Mouse (Mus musculus) NIH3T3 (cell line): ENCODE data around the gene Snn.

ENCODE experiments used
- DNase-seq: peaks from one replicate; pipeline ENCODE4 v3.0.0-alpha.2; 2012; ENCODE audit warnings: low read depth

The Snn gene

DNA sequence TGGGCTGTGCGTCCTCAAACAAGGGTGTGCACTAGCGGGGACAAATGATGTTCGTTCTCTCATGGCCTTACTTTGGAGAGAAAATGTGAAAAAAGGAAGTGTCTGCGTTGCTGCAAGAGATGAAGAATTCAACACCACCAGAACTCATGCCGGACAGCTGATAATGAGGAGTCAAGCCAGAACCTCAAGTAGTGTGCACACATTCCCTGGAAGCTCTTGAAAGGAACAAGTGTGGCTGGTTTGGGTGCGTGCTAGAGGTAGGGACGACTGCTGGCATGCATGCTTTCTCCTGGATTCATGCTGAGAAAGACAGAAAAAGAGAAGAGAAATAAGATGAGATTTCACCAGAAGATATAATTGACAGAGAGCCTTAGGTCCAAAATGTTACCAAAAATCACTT is 13.6 kb upstream of the Snn start:
- no peak for DNase-seq

DNA sequence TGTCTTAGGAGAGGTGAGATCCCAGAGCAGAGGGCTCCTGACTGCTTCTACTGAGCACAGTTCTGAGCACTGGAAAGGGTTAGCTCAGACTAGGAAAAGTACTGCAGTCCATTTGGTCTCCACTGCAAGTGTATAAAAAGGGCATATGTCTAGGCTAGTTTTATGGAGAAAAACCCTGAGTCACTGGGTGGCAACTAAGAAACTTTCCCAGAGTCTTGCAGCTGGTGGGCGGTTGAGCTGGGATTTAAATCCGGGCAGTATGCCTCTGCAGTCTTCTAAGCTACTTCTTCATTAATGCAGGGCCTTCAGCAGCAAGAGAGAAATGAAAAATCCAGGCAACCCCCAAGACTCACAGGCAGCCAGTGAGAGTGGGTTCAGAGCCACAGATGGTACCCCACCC is 10.5 kb upstream of the Snn start:
- peak; percentile 38 for DNase-seq

DNA sequence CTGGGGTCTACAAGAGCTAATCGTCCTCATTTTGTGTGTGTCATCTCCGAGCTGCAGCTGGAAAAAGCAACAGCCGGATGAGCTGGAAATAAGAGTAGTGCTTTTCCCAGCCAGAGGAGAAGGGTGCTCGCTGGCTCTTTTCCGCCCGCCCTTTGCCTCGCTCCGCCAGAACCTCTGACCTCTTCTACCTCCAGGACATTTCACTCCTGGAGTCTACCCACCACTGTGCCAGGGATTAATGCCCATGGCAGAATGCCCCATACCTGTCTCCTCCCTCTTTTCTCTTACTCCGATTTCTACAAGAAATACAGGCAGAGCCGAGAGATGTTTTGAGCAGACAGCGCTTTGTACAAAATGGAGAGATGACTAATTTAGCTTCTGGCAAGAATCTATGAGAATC is 9.6 kb upstream of the Snn start:
- DNase-seq, result no peak

DNA sequence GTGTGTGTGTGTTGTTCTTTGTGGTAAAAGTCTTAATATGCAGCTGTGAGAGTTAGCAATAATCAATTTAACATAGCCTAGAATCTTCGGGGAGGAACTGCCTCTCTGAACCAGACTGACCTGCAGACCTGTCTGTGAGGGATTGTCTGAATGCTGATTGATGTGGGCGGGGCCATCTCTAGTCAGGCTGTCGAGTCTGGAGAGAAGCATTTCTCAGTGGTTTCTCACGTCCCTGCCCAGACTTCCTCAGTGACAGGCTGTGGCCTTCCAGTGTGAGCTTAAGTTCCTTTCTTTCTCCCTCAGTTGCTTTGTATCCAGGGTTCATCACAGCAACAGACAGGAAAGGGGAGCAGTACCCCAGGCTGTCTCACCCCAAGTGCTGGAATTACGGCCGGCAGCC is 6.3 kb upstream of the Snn start:
- DNase-seq, result no peak

GRCm38 (mm10) chr16:11054871-11055270 is 5.9 kb upstream of the Snn start:
- DNase-seq, result no peak

GRCm38 (mm10) chr16:11055916-11056315 is 4.8 kb upstream of the Snn start:
- no peak for DNase-seq

GRCm38 (mm10) chr16:11062794-11063721 is 2.3 kb downstream of the Snn start:
- DNase-seq, result peak; percentile 88

- DNase-seq, result no peak
These were observed 3.6 kb downstream of the Snn start for GRCm38 (mm10) chr16:11064341-11064740.

GRCm38 (mm10) chr16:11064742-11065141 is 4.0 kb downstream of the Snn start:
- no peak for DNase-seq

GRCm38 (mm10) chr16:11065431-11065830 is 4.7 kb downstream of the Snn start:
- no peak for DNase-seq

- peak; percentile 100 for DNase-seq
These were observed 5.5 kb downstream of the Snn start, which contains the start of gene Litaf for GRCm38 (mm10) chr16:11066029-11066832. Gene Litaf (minus strand): TSS chr16:11066157.

GRCm38 (mm10) chr16:11066833-11067191 is 6.1 kb downstream of the Snn start:
- DNase-seq, result peak; percentile 65

DNA sequence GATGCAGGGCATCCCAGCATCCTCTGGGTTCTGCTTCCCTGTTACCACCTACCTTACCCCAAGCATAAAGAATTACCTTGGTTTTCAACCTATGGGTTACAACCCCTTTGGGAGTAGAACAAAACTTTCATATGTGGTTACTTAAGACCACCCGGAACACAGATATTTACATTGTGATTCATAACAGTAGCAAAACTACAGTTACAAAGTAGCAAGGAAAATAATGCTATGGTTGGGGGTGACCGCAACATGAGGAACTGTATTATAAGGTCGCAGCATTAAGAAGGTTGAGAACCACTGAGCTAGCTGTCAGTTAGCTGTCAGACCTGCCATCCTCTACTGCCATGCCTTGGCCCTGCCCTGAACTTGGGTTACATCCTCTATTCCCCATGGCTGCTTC is 7.9 kb downstream of the Snn start:
- no peak for DNase-seq

DNA sequence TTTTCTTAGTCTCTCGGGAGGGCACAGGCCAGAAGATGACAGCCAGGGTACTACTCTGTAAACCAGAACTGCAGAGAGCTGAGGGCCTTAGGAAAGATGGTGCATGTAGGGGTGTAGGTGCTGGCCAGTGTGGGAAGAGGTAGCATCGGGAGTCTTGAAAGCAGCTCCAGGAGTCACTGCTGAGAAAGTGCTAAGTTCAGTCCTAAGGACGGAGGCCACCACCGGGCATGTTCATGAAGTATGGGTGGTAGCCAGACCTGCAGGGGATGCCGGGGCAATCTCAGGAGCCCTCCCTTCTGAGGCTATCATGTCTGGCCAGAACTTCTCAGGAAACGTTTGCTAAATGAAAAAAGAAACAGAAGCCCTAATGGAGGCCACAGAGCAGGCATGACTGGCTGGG is 8.5 kb downstream of the Snn start:
- no peak for DNase-seq

DNA sequence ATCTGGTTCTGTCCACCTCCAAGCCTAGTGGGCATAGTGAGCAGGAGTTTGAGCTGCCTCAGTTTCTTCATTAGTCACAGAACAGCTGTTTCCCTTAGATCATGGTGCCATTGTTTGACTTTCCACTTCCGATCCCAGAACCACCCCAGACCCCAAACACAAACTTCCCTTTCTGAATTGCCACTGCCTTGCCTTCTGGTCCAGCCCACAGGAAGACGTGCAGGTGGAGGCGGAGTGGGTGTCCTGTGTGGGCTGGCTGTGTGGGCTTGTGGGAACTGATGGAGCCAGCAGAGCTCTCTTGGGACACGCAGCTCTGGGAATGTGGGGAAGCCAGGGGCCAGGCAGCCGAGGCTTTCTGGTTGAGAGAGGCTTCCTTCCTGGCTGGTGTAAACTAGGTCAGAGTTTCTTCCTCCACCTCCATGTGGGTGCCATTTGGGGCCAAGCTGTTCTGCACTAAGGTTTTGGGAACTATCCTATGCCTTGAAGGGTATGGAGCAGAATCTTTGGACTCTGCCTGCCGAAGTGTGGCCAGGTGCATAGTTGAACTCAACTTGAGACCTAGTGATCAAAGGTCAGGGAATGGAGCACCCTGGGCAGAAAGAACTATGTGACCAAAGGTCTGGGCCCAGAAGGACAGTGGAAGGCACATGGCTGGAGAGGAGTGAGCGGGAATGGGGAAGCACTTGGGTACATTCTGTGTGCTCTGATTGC is 9.1 kb downstream of the Snn start:
- no peak for DNase-seq

GRCm38 (mm10) chr16:11071176-11071575 is 10.4 kb downstream of the Snn start:
- DNase-seq, result peak; percentile 39

GRCm38 (mm10) chr16:11071887-11072286 is 11.1 kb downstream of the Snn start:
- DNase-seq, result no peak

DNA sequence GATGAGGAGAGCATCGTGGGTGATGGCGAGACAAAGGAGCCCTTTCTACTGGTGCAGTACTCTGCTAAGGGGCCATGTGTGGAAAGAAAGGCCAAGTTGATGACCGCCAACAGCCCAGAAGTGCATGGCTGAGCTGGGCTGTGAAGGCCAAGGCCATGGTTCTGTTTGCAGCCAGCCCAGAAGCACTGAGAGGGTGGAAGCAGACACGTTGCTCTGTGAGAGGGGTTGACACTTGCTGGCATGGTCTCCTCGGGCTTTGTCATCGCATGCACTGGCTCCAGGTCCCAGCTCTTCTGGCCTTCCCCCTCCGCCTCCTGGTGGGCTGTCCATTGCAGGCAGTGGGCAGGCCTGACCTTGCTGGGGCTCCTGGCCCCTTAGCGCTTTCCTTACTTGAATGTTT is 11.7 kb downstream of the Snn start:
- DNase-seq, result no peak

DNA sequence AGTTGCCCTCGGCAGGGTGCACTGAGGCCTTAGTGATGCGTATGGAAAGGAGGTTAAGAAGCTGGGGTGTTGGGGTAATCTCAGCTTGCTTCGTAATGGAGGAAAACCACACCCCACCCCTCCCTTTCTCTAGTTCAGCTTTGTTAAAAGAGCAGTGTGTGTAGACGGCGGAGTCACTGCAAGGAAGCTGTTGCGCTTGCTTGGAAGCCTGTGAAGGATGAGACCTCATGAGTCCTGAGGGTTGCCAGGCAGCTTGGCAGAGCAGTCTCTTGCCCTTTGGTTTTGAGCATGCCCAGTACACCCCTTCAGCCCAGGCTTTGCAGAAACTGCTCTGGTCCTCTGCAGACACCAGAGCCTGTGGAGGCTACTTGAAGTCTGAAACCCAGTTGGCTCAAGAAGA is 12.3 kb downstream of the Snn start:
- DNase-seq, result no peak

- no peak for DNase-seq
These were observed 17.0 kb downstream of the Snn start for GRCm38 (mm10) chr16:11077601-11078201.

DNA sequence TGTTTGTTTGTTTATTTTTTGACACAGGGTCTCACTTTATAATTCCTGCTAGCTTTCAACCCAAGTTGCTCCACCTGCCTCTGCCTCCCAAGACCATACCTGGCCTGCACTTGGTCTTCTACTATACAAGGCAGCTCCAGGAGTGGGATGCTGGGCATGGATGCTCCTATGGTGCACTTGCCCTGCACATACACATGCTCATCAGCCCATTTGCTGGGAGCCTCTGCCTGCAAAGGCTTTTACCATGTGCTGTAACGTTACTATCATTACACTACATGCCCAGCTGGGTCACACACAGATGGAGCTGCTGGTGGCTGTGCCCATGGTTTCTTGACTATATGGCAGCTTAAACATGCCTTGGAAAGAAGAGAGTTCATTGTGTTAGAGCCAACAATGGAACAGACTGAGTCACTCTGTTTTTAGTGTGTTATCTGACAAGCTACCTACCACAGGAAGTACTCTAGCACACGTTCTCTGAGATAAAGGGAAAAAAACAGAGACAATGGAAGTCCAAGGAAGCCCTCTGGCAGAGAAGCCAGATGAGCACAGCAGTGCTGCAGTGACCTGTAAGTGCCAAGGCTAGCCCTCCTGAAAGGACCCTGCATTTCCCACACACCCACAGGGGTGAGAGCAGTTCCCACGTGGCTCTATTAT is 17.6 kb downstream of the Snn start:
- no peak for DNase-seq

DNA sequence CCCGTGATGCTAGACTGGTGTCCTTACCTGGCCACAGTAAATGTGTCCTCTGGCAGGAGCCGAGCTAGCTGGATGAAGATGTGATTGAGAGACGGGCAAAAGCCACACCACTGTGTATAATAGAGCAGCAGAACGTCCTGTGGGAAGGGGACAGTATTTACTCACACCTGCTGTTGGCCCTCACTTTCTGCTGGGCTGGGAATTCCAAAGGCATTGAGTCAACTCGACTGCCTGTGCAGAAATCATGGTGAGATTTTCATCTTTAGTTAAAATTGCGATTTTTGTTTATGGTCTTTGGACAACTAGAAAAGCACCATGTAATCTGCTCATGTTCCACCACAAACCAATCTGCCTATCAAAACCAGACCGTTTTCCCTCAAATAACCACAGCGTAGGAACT is 23.4 kb downstream of the Snn start:
- DNase-seq, result no peak
